Mouse (Mus musculus): ENCODE measurements around the gene Shc3. TPM values are rescaled to one million over a fixed set of nuclear protein-coding genes. Genes with fewer than 3 reads are reported as not detected.

Shc3 gene
- 0.14 and 0.31 TPM in 2 replicates for polyA plus RNA-seq (2015; fragmentation: Nextera tagmentation; extraction: Ambion mirVana)

DNA sequence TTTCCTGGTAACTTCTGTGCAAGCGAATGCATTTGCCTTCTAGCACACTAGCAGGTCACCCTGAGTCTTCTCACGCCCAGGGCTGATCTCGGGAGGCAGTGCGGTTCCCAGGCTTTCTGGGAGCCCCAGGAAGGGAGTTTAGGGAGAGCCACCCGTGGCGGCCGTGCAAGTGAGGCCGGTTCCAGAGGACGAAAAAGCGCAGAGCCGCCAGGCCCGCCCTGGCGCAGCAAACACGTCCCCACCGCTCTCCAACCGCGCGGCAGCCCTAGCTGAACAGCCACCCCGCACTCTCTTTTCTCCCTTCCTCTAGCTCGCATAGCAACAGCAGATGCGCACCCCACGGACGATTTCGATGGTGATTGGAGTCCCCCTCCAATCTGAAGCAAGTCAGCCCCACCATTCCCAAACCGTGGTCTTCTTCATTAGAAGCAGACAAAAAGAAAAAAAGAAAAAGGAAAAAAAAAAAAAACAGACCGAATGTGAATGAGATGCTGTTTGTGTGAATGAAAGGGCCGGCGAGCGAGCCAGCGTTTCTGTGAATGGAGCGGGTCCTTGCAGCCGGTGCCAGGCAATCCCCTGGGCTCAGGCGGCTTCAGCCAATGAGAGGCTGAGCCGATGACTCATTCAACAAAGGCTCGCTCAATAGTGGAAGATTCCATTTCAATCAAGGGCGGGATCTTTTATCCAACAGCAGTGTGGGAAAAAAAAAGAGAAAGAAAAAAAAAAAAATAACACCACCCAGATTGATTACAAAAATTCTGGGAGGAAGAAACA is at the start of gene Shc3:
Shc3 (minus strand) TSS at position 509 of the 774 bp plus-strand sequence.
- WGBS, result under 1% methylated on average over 36 of the region's 36 CpGs
- H3K27me3 ChIP-seq (ENCODE audit: insufficient read depth, low read length), result peaks cover 60% of the 10 kb centered on the region

GRCm38 (mm10) chr13:51618602-51619001 is 49.4 kb upstream of the Shc3 start:
- no peak for ATAC-seq (ENCODE audit: low FRiP score, low TSS enrichment)
- no peak overlapping the region for H3K9ac ChIP-seq (replicated peaks; ENCODE audit: low read length)
- H3K4me3 ChIP-seq (ENCODE audit: low read length), result no peak overlapping the region
- no peaks in the 10 kb centered on the region for H3K27me3 ChIP-seq (ENCODE audit: insufficient read depth, low read length)
- WGBS, result 26% methylated on average over 9 of the region's 9 CpGs
- no peak overlapping the region for H3K27ac ChIP-seq (ENCODE audit: low read length)
- H3K9me3 ChIP-seq (ENCODE audit: low read length), result no peaks in the 10 kb centered on the region
- no peaks in the 10 kb centered on the region for H3K36me3 ChIP-seq (ENCODE audit: insufficient read depth, low read length)
- no peak overlapping the region for H3K4me2 ChIP-seq (replicated peaks; ENCODE audit: low read depth, low read length)
- peaks cover 9% of the 10 kb centered on the region; the same call in 1 of the 2 replicates for H3K4me1 ChIP-seq (ENCODE audit: insufficient read depth, low read length)

More for the DNA sequence above, at the start of gene Shc3:
- Histone ChIP-seq H3K9ac (replicated peaks; ENCODE audit: low read length) (no peak within 1 kb of the TSS; the same call in 1 of the 2 replicates), H3K4me3 (ENCODE audit: low read length) (peak within 1 kb of the TSS; percentile 33), H3K9me3 (ENCODE audit: low read length) (no peaks in the 10 kb centered on the region), H3K27ac (ENCODE audit: low read length) (no peak within 1 kb of the TSS), H3K4me2 (replicated peaks; ENCODE audit: low read depth, low read length) (peak within 1 kb of the TSS; percentile 59), H3K4me1 (ENCODE audit: insufficient read depth, low read length) (peaks cover 24% of the 10 kb centered on the region), H3K36me3 (ENCODE audit: insufficient read depth, low read length) (no peaks in the 10 kb centered on the region)
- ATAC-seq (ENCODE audit: low FRiP score, low TSS enrichment), result peak; percentile 80; the same call in 1 of the 2 replicates

GRCm38 (mm10) chr13:51617861-51618260 is 48.6 kb upstream of the Shc3 start:
- Histone ChIP-seq H3K9ac (replicated peaks; ENCODE audit: low read length) (0 out of 2 replicates have a peak overlapping the region, but pooled peaks have one; percentile 4), H3K4me2 (replicated peaks; ENCODE audit: low read depth, low read length) (no peak overlapping the region), H3K36me3 (ENCODE audit: insufficient read depth, low read length) (no peaks in the 10 kb centered on the region), H3K27ac (ENCODE audit: low read length) (no peak overlapping the region), H3K9me3 (ENCODE audit: low read length) (no peaks in the 10 kb centered on the region), H3K4me3 (ENCODE audit: low read length) (no peak overlapping the region), H3K4me1 (ENCODE audit: insufficient read depth, low read length) (peaks cover 9% of the 10 kb centered on the region; the same call in 1 of the 2 replicates), H3K27me3 (ENCODE audit: insufficient read depth, low read length) (no peaks in the 10 kb centered on the region)
- WGBS, result 17% methylated on average over 6 of the region's 6 CpGs
- ATAC-seq (ENCODE audit: low FRiP score, low TSS enrichment), result peak; percentile 51; the same call in 1 of the 2 replicates

GRCm38 (mm10) chr13:51617306-51617705 is 48.1 kb upstream of the Shc3 start:
- no peak for ATAC-seq (ENCODE audit: low FRiP score, low TSS enrichment)
- H3K27me3 ChIP-seq (ENCODE audit: insufficient read depth, low read length), result no peaks in the 10 kb centered on the region
- H3K36me3 ChIP-seq (ENCODE audit: insufficient read depth, low read length), result no peaks in the 10 kb centered on the region
- H3K4me2 ChIP-seq (replicated peaks; ENCODE audit: low read depth, low read length), result no peak overlapping the region
- WGBS, result 46% methylated on average over 1 of the region's 1 CpGs
- peaks cover 9% of the 10 kb centered on the region; the same call in 1 of the 2 replicates for H3K4me1 ChIP-seq (ENCODE audit: insufficient read depth, low read length)
- no peaks in the 10 kb centered on the region for H3K9me3 ChIP-seq (ENCODE audit: low read length)
- no peak overlapping the region for H3K27ac ChIP-seq (ENCODE audit: low read length)
- no peak overlapping the region for H3K4me3 ChIP-seq (ENCODE audit: low read length)
- H3K9ac ChIP-seq (replicated peaks; ENCODE audit: low read length), result no peak overlapping the region

GRCm38 (mm10) chr13:51616417-51617044 is 47.3 kb upstream of the Shc3 start:
- H3K27me3 ChIP-seq (ENCODE audit: insufficient read depth, low read length), result no peaks in the 10 kb centered on the region
- H3K4me2 ChIP-seq (replicated peaks; ENCODE audit: low read depth, low read length), result no peak overlapping the region
- no peak overlapping the region for H3K9ac ChIP-seq (replicated peaks; ENCODE audit: low read length)
- ATAC-seq (ENCODE audit: low FRiP score, low TSS enrichment), result peak; percentile 54; the same call in 1 of the 2 replicates
- no peak overlapping the region for H3K27ac ChIP-seq (ENCODE audit: low read length)
- no peaks in the 10 kb centered on the region for H3K36me3 ChIP-seq (ENCODE audit: insufficient read depth, low read length)
- H3K4me3 ChIP-seq (ENCODE audit: low read length), result no peak overlapping the region
- WGBS, result 16% methylated on average over 12 of the region's 12 CpGs
- H3K9me3 ChIP-seq (ENCODE audit: low read length), result no peaks in the 10 kb centered on the region
- H3K4me1 ChIP-seq (ENCODE audit: insufficient read depth, low read length), result peaks cover 9% of the 10 kb centered on the region; the same call in 1 of the 2 replicates

GRCm38 (mm10) chr13:51615815-51616214 is 46.6 kb upstream of the Shc3 start:
- Histone ChIP-seq H3K36me3 (ENCODE audit: insufficient read depth, low read length) (no peaks in the 10 kb centered on the region), H3K9me3 (ENCODE audit: low read length) (no peaks in the 10 kb centered on the region), H3K4me3 (ENCODE audit: low read length) (no peak overlapping the region), H3K27me3 (ENCODE audit: insufficient read depth, low read length) (no peaks in the 10 kb centered on the region), H3K4me1 (ENCODE audit: insufficient read depth, low read length) (peaks cover 13% of the 10 kb centered on the region; the same call in 1 of the 2 replicates), H3K9ac (replicated peaks; ENCODE audit: low read length) (no peak overlapping the region), H3K4me2 (replicated peaks; ENCODE audit: low read depth, low read length) (no peak overlapping the region), H3K27ac (ENCODE audit: low read length) (no peak overlapping the region)
- 64% methylated on average over 10 of the region's 10 CpGs for WGBS
- no peak for ATAC-seq (ENCODE audit: low FRiP score, low TSS enrichment)

DNA sequence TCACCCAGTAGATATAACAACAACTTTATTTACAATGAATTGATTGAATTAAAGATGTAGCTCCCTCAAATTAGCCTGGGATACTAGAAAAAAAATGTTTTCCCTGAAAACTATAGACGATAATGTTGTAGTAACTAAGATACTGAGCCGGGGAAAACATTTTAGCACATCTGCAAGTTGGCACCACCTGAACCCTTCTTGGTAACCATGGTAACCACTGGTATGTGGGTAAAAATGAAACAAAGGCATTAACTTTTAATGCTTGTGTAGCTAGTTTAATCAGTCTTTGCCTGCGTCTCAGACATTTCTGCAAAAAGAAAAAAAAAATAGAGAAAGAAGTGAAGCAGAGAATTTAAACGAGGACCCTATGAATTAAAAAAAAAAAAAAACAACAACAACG is 42.3 kb upstream of the Shc3 start:
- no peaks in the 10 kb centered on the region for H3K9me3 ChIP-seq (ENCODE audit: low read length)
- H3K4me3 ChIP-seq (ENCODE audit: low read length), result no peak overlapping the region
- no peak overlapping the region for H3K4me2 ChIP-seq (replicated peaks; ENCODE audit: low read depth, low read length)
- H3K27ac ChIP-seq (ENCODE audit: low read length), result no peak overlapping the region
- ATAC-seq (ENCODE audit: low FRiP score, low TSS enrichment), result no peak
- WGBS, result 71% methylated on average over 5 of the region's 5 CpGs
- H3K36me3 ChIP-seq (ENCODE audit: insufficient read depth, low read length), result no peaks in the 10 kb centered on the region
- H3K9ac ChIP-seq (replicated peaks; ENCODE audit: low read length), result no peak overlapping the region
- H3K4me1 ChIP-seq (ENCODE audit: insufficient read depth, low read length), result peaks cover 4% of the 10 kb centered on the region; the same call in 1 of the 2 replicates
- no peaks in the 10 kb centered on the region for H3K27me3 ChIP-seq (ENCODE audit: insufficient read depth, low read length)

DNA sequence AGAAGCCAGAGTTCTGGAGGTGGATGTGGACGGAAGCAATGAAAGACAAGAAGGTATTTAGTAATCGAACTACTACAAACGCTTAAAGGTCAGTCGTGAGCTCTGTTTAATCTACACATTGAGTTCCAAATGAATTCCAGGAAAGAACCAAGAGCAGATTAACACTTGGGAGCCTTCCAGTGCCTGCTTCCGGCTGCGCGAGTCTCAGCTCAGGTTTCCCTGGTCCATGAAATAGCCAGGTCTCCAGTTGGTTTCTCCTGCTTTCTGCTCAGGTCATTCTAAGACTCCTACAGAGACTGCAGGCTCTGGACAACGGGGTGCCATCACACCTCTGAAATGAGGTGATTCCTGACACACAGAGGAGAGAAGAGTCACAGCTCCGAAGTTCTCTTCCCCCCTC is 41.8 kb upstream of the Shc3 start:
- Histone ChIP-seq H3K4me3 (ENCODE audit: low read length) (no peak overlapping the region), H3K27ac (ENCODE audit: low read length) (no peak overlapping the region), H3K4me2 (replicated peaks; ENCODE audit: low read depth, low read length) (no peak overlapping the region), H3K36me3 (ENCODE audit: insufficient read depth, low read length) (no peaks in the 10 kb centered on the region), H3K9ac (replicated peaks; ENCODE audit: low read length) (no peak overlapping the region), H3K27me3 (ENCODE audit: insufficient read depth, low read length) (no peaks in the 10 kb centered on the region), H3K9me3 (ENCODE audit: low read length) (no peaks in the 10 kb centered on the region), H3K4me1 (ENCODE audit: insufficient read depth, low read length) (peaks cover 4% of the 10 kb centered on the region; the same call in 1 of the 2 replicates)
- 26% methylated on average over 9 of the region's 9 CpGs for whole genome bisulfite sequencing
- no peak for ATAC-seq (ENCODE audit: low FRiP score, low TSS enrichment)

DNA sequence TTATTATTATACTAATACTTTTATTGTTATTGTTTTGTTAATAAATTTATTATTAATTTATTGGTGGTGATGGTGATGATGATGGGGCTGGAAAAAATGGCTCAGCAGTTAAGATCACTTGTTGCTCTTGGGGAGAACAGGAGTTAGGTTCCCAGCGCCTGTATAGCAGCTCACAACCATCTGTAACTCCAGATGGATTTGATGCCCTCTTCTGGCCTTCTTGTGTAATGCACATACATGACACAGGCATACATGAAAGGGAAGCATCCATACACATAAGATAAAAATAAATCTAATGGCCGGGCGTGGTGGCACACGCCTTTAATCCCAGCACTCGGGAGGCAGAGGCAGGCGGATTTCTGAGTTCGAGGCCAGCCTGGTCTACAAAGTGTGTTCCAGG is 40.0 kb upstream of the Shc3 start:
- ATAC-seq (ENCODE audit: low FRiP score, low TSS enrichment), result no peak
- H3K4me2 ChIP-seq (replicated peaks; ENCODE audit: low read depth, low read length), result no peak overlapping the region
- no peaks in the 10 kb centered on the region for H3K36me3 ChIP-seq (ENCODE audit: insufficient read depth, low read length)
- H3K9ac ChIP-seq (replicated peaks; ENCODE audit: low read length), result no peak overlapping the region
- no peak overlapping the region for H3K27ac ChIP-seq (ENCODE audit: low read length)
- H3K9me3 ChIP-seq (ENCODE audit: low read length), result no peaks in the 10 kb centered on the region
- peaks cover 4% of the 10 kb centered on the region; the same call in 1 of the 2 replicates for H3K4me1 ChIP-seq (ENCODE audit: insufficient read depth, low read length)
- WGBS, result 95% methylated on average over 7 of the region's 7 CpGs
- H3K27me3 ChIP-seq (ENCODE audit: insufficient read depth, low read length), result no peaks in the 10 kb centered on the region
- H3K4me3 ChIP-seq (ENCODE audit: low read length), result no peak overlapping the region

DNA sequence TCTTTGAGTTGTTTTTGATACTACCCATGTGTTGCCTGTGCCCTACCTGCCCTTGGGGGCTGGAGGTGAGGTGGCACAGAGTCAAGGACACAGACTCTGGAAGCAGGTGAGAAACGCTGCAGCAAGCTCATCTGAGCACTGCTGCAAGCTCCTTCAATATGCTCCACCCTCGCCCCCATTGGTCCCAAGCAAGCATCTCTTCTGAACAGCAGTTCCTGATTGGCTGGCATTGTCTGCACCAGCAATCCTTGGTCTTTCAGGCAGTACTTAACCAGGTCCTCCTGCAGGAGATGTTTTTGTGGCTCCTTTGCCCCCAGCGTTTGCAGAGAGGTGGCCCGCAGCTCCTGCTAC is 34.6 kb upstream of the Shc3 start:
- Histone ChIP-seq H3K9me3 (ENCODE audit: low read length) (no peaks in the 10 kb centered on the region), H3K4me1 (ENCODE audit: insufficient read depth, low read length) (no peaks in the 10 kb centered on the region; the same call in 1 of the 2 replicates), H3K4me2 (replicated peaks; ENCODE audit: low read depth, low read length) (no peak overlapping the region), H3K36me3 (ENCODE audit: insufficient read depth, low read length) (no peaks in the 10 kb centered on the region), H3K27me3 (ENCODE audit: insufficient read depth, low read length) (no peaks in the 10 kb centered on the region), H3K4me3 (ENCODE audit: low read length) (no peak overlapping the region), H3K9ac (replicated peaks; ENCODE audit: low read length) (no peak overlapping the region), H3K27ac (ENCODE audit: low read length) (no peak overlapping the region)
- 49% methylated on average over 4 of the region's 4 CpGs for WGBS
- no peak for ATAC-seq (ENCODE audit: low FRiP score, low TSS enrichment)
